Mouse (Mus musculus) mouse embryonic stem cell (cell line): ENCODE measurements around the gene Wipf3.

Source experiments
- in situ Hi-C, 2 experiments: fragments of 300-500 bp; cut with MboI; formaldehyde crosslinking; loops; 1 replicate in 1 of 2; 3 replicates in 1 of 2; pipeline ENCODE4 v1.14.3; 2019 to 2020; ENCODE audit warnings: low sequenced_read_pairs in 2 of 2, low pct_unique_long_range_greater_than_20kb in 1 of 2, mixed read lengths in 1 of 2; ENCODE audit not compliant: unreplicated experiment in 1 of 2

Gene Wipf3

GRCm38 (mm10) chr6:54550801-54551323 lies 121.5 kb downstream of the Wipf3 start:
- in situ Hi-C loops, result no loop called here

DNA sequence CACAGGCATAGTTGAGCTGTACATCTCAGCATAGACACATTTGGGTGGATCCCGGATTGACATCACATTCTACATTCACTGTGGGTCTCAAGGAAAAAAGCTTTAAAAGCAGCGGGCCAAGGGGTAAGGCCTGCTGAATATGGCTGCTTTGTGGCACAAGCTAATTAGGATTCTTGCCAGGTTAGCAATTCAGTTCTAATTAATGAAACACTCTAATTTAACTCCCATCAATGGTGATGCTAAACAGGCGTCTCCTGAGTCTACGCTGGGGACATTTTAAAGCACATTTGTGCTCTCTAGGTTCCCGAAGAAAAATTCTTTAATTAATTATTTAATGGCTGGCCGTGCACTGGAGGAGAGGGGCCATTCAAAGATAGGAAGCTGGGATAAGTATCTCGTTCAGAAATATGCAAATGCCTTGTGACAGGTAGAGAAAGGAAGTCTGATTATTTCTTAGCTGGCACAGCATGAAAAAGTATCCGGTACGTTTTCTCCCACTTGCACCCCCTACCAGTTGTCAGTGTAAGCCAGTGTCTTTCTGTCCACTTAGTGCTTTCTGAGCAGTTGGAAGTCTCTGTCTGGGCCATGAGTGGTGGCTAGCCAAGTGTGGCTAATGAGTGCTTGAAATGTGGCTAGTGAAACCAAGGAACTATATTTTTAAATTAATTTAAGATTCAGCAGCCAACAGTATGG lies 123.5 kb downstream of the Wipf3 start:
- in situ Hi-C loops, result no loop called here
